In genomic region chr5:130015104-130015503, GRCm38 (mm10) we compare ENCODE assay signal across 22 mouse cellular contexts. TPM values are rescaled to one million over a fixed set of nuclear protein-coding genes. Genes with fewer than 3 reads are reported as not detected.
DNase-seq lines count a peak whose midpoint lies in the region; ATAC-seq and TF ChIP-seq lines count a peak whose summit lies in the region.
"Had no signal": no experiment of that assay in that cellular context is flagged by ENCODE, and none has a peak within 500 bp of the region (broad histone marks: within the 10 kb centered on the region; RNA-seq: fewer than 3 reads in every experiment).

No protein-coding gene starts in this region.

- no peak for DNase-seq in kidney, adult 2 months
- no peak for DNase-seq in kidney, adult 11 months
- DNase-seq in lung, embryonic 14.5 days, result no peak
- DNase-seq in lung, postnatal 0 days (ENCODE audit: low spot score), result no peak
- no peak for DNase-seq in MEL (ENCODE audit: low read depth, low spot score)
- no peak for DNase-seq in stomach, postnatal 0 days (ENCODE audit: low spot score)
- DNase-seq: adrenal gland, postnatal 36 days; B cell, adult 2 months; cerebellum, adult 11 months; cerebellum, adult 9-11 months; forebrain, postnatal 0 days; gastrocnemius, postnatal 36 days; heart, postnatal 36 days; layer of hippocampus, adult 9-11 months; thymus, postnatal 14 days had no signal

- TF ChIP-seq RAD21 in MEL (IDR thresholded peaks at IDR 0.05; ENCODE audit: low read depth, low read length), result no peak

- no peak for TF ChIP-seq POLR2A in kidney, adult 2 months (IDR thresholded peaks at IDR 0.05; ENCODE audit: low read depth, low read length)
- no peak for TF ChIP-seq POLR2A in MEL (IDR thresholded peaks at IDR 0.05; ENCODE audit: control insufficient read depth in 1 of 2, insufficient read depth in 1 of 2, low read depth in 1 of 2, low read length in 2 of 2, poor library complexity in 1 of 2)

- 97% methylated on average over 3 of the region's 3 CpGs for WGBS in kidney, adult 2 months
- WGBS in lung, embryonic 14.5 days, result 98% methylated on average over 3 of the region's 3 CpGs
- 98% methylated on average over 3 of the region's 3 CpGs for WGBS in lung, postnatal 0 days
- 99% methylated on average over 3 of the region's 3 CpGs for WGBS in stomach, postnatal 0 days
- 98% methylated on average over 3 of the region's 3 CpGs for WGBS in forebrain, embryonic 15.5 days

- H3K27ac ChIP-seq in kidney, adult 2 months (ENCODE audit: insufficient read depth, low read depth, low read length), result no peak overlapping the region
- no peak overlapping the region for H3K27ac ChIP-seq in lung, embryonic 14.5 days (ENCODE audit: low read depth)
- H3K27ac ChIP-seq in lung, postnatal 0 days (ENCODE audit: low read length), result no peak overlapping the region
- H3K27ac ChIP-seq in MEL (ENCODE audit: control insufficient read depth, low read depth, low read length), result no peak overlapping the region
- no peak overlapping the region for H3K27ac ChIP-seq in stomach, postnatal 0 days (replicated peaks)
- no peak overlapping the region for H3K27ac ChIP-seq in forebrain, embryonic 15.5 days (replicated peaks)
- H3K27ac ChIP-seq: embryonic facial prominence, embryonic 10.5 days; heart, embryonic 15.5 days; hindbrain, embryonic 14.5 days; lung, embryonic 15.5 days; macrophage had no signal

- H3K4me1 ChIP-seq in kidney, adult 2 months (ENCODE audit: control insufficient read depth, insufficient read depth, low read length), result no peaks in the 10 kb centered on the region
- no peaks in the 10 kb centered on the region for H3K4me1 ChIP-seq in lung, embryonic 14.5 days (ENCODE audit: insufficient read depth)
- no peaks in the 10 kb centered on the region for H3K4me1 ChIP-seq in lung, postnatal 0 days (ENCODE audit: insufficient read depth, low read depth, low read length)
- H3K4me1 ChIP-seq in MEL (ENCODE audit: control insufficient read depth in 1 of 2, insufficient read depth in 2 of 2, low read length in 2 of 2), result no peaks in the 10 kb centered on the region
- H3K4me1 ChIP-seq in stomach, postnatal 0 days (replicated peaks; ENCODE audit: control insufficient read depth, insufficient read depth), result no peaks in the 10 kb centered on the region
- H3K4me1 ChIP-seq in forebrain, embryonic 15.5 days, result no peaks in the 10 kb centered on the region
- H3K4me1 ChIP-seq: lung, embryonic 15.5 days had no signal

- peaks cover 5% of the 10 kb centered on the region; the same call in 1 of the 2 replicates for H3K9me3 ChIP-seq in lung, embryonic 14.5 days (ENCODE audit: low read depth, low read length)
- no peaks in the 10 kb centered on the region; the same call in 1 of the 2 replicates for H3K9me3 ChIP-seq in lung, postnatal 0 days (ENCODE audit: low read length)
- H3K9me3 ChIP-seq in MEL (replicated peaks; ENCODE audit: insufficient read depth, low read length), result no peaks in the 10 kb centered on the region
- no peaks in the 10 kb centered on the region for H3K9me3 ChIP-seq in stomach, postnatal 0 days (ENCODE audit: control insufficient read depth, low read length)
- H3K9me3 ChIP-seq in forebrain, embryonic 15.5 days, result no peaks in the 10 kb centered on the region
- H3K9me3 ChIP-seq: heart, embryonic 15.5 days had no signal

- TF ChIP-seq CTCF in kidney, adult 2 months (conservative IDR thresholded peaks at IDR 0.05; ENCODE audit: insufficient read depth, insufficient read length, low read depth, low read length), result peak; percentile 28; the same call in 1 of the 2 replicates
- TF ChIP-seq CTCF in lung, embryonic 14.5 days (IDR thresholded peaks at IDR 0.05; ENCODE audit: low read depth), result peak; percentile 5; the same call in 1 of the 2 replicates
- TF ChIP-seq CTCF in lung, postnatal 0 days (IDR thresholded peaks at IDR 0.05), result no peak
- TF ChIP-seq CTCF in MEL (IDR thresholded peaks at IDR 0.05 in 2 of 3, conservative IDR thresholded peaks at IDR 0.05 in 1 of 3; ENCODE audit: control insufficient read depth in 1 of 3, insufficient read depth in 1 of 3, low read depth in 2 of 3, low read length in 3 of 3, poor library complexity in 1 of 3, severe bottlenecking in 1 of 3), result peak; percentile 18 to 49 (median 42); a peak in 5 of 6 replicates
- TF ChIP-seq CTCF in stomach, postnatal 0 days (IDR thresholded peaks at IDR 0.05; ENCODE audit: low read depth), result peak; percentile 26; the same call in 1 of the 2 replicates

- H3K4me2 ChIP-seq in lung, embryonic 14.5 days, result no peak overlapping the region
- no peak overlapping the region for H3K4me2 ChIP-seq in lung, postnatal 0 days (replicated peaks; ENCODE audit: low read depth, low read length)
- H3K4me2 ChIP-seq in stomach, postnatal 0 days (replicated peaks; ENCODE audit: low read depth), result no peak overlapping the region
- no peak overlapping the region for H3K4me2 ChIP-seq in forebrain, embryonic 15.5 days (replicated peaks)
- H3K4me2 ChIP-seq: heart, embryonic 15.5 days; hindbrain, embryonic 14.5 days; lung, embryonic 15.5 days had no signal

- no peak overlapping the region for H3K4me3 ChIP-seq in kidney, adult 2 months (ENCODE audit: insufficient read depth, low read depth, low read length)
- no peak overlapping the region for H3K4me3 ChIP-seq in lung, embryonic 14.5 days (ENCODE audit: low read depth, low read length)
- H3K4me3 ChIP-seq in lung, postnatal 0 days (ENCODE audit: low read depth, low read length), result no peak overlapping the region
- no peak overlapping the region for H3K4me3 ChIP-seq in MEL (ENCODE audit: control insufficient read depth in 1 of 2, insufficient read depth in 1 of 2, low read depth in 2 of 2, low read length in 2 of 2)
- H3K4me3 ChIP-seq in stomach, postnatal 0 days (ENCODE audit: low read depth, low read length), result no peak overlapping the region
- no peak overlapping the region for H3K4me3 ChIP-seq in forebrain, embryonic 15.5 days
- H3K4me3 ChIP-seq: embryonic facial prominence, embryonic 10.5 days; heart, embryonic 15.5 days; lung, embryonic 15.5 days had no signal

- peaks cover 10% of the 10 kb centered on the region; the same call in 1 of the 2 replicates for H3K36me3 ChIP-seq in kidney, adult 2 months (ENCODE audit: control insufficient read depth, insufficient read depth, low read length)
- 0 out of 2 replicates have a peak, but pooled peaks cover 9% of the 10 kb centered on the region for H3K36me3 ChIP-seq in lung, embryonic 14.5 days (ENCODE audit: insufficient read depth)
- peaks cover 8% of the 10 kb centered on the region; the same call in 1 of the 2 replicates for H3K36me3 ChIP-seq in lung, postnatal 0 days (ENCODE audit: insufficient read depth, low read length)
- no peaks in the 10 kb centered on the region for H3K36me3 ChIP-seq in MEL (ENCODE audit: control insufficient read depth in 1 of 2, insufficient read depth in 2 of 2, low read length in 2 of 2)
- H3K36me3 ChIP-seq in stomach, postnatal 0 days (ENCODE audit: control insufficient read depth, insufficient read depth, low read length), result peaks cover 5% of the 10 kb centered on the region; the same call in 1 of the 2 replicates
- peaks cover 16% of the 10 kb centered on the region for H3K36me3 ChIP-seq in forebrain, embryonic 15.5 days

- no peak for TF ChIP-seq EP300 in lung, postnatal 0 days (IDR thresholded peaks at IDR 0.05)
- TF ChIP-seq EP300 in MEL (IDR thresholded peaks at IDR 0.05; ENCODE audit: low read depth in 1 of 2, low read length in 2 of 2), result no peak
- TF ChIP-seq EP300 in stomach, postnatal 0 days (optimal IDR thresholded peaks at IDR 0.05), result no peak

- no peak overlapping the region for H3K9ac ChIP-seq in lung, embryonic 14.5 days
- no peak overlapping the region for H3K9ac ChIP-seq in lung, postnatal 0 days (replicated peaks; ENCODE audit: low read depth)
- no peak overlapping the region for H3K9ac ChIP-seq in MEL (ENCODE audit: control insufficient read depth, low read depth, low read length, poor library complexity, severe bottlenecking)
- H3K9ac ChIP-seq in stomach, postnatal 0 days (ENCODE audit: low read length), result no peak overlapping the region
- no peak overlapping the region for H3K9ac ChIP-seq in forebrain, embryonic 15.5 days (replicated peaks)
- H3K9ac ChIP-seq: forebrain, postnatal 0 days; heart, embryonic 15.5 days; hindbrain, embryonic 14.5 days; lung, embryonic 15.5 days had no signal

- H3K27me3 ChIP-seq in kidney, adult 2 months (replicated peaks; ENCODE audit: control insufficient read depth, insufficient read depth, low read length), result no peaks in the 10 kb centered on the region
- no peaks in the 10 kb centered on the region for H3K27me3 ChIP-seq in lung, embryonic 14.5 days (ENCODE audit: insufficient read depth, low read length)
- no peaks in the 10 kb centered on the region for H3K27me3 ChIP-seq in lung, postnatal 0 days (replicated peaks; ENCODE audit: insufficient read depth, low read length)
- H3K27me3 ChIP-seq in MEL (ENCODE audit: control insufficient read depth in 1 of 2, insufficient read depth in 2 of 2, low read length in 2 of 2), result no peaks in the 10 kb centered on the region
- no peaks in the 10 kb centered on the region for H3K27me3 ChIP-seq in stomach, postnatal 0 days (ENCODE audit: control insufficient read depth, insufficient read depth, low read length)
- H3K27me3 ChIP-seq in forebrain, embryonic 15.5 days, result no peaks in the 10 kb centered on the region
- H3K27me3 ChIP-seq: CH12.LX; heart, embryonic 15.5 days; lung, embryonic 15.5 days had no signal

- ATAC-seq in lung, embryonic 14.5 days (ENCODE audit: insufficient read depth), result no peak
- ATAC-seq in lung, postnatal 0 days, result no peak
- no peak for ATAC-seq in stomach, postnatal 0 days (ENCODE audit: low FRiP score, low TSS enrichment)
- no peak for ATAC-seq in forebrain, embryonic 15.5 days (replicated peaks)
- ATAC-seq: forebrain, postnatal 0 days had no signal

- no peaks in the 10 kb centered on the region for H3K79me2 ChIP-seq in MEL (ENCODE audit: control insufficient read depth, insufficient read depth, low read length, poor library complexity)

RNA-seq across cellular contexts. Expression of gene Gusb, which starts 12.3 kb away (rescaled TPM):
- polyA plus RNA-seq in kidney, adult 2 months (2012; rRNA removed), result 26.0 and 26.5 TPM in 2 replicates
- 77.4 and 83.0 TPM in 2 replicates for polyA plus RNA-seq in lung, embryonic 14.5 days (2014; fragmentation: Nextera tagmentation; extraction: Ambion mirVana)
- polyA plus RNA-seq in lung, postnatal 0 days (2015; fragmentation: Nextera tagmentation; extraction: Ambion mirVana), result 49.0 and 50.0 TPM in 2 replicates
- total RNA-seq in MEL (2012; rRNA removed), result 37.8 and 44.4 TPM in 2 replicates
- polyA plus RNA-seq in MEL (2012; ENCODE audit: insufficient read depth in 1 of 2, insufficient read length in 2 of 2, low read depth in 1 of 2, low replicate concordance in 2 of 2, missing spikeins in 1 of 2), result 100 to 1,000 TPM in 1 of 2 experiments, 10 to 100 TPM in 1; 54.2 to 107 TPM
- 32.0 and 33.9 TPM in 2 replicates for polyA plus RNA-seq in stomach, postnatal 0 days (2015; fragmentation: Nextera tagmentation; extraction: Ambion mirVana)
- polyA plus RNA-seq in forebrain, embryonic 15.5 days (2015; fragmentation: Nextera tagmentation; extraction: Ambion mirVana), result 17.6 TPM in 2 replicates

RNA-seq across cellular contexts. Expression of gene Asl, which starts 13.9 kb away (rescaled TPM):
- 440 and 469 TPM in 2 replicates for polyA plus RNA-seq in kidney, adult 2 months (2012; rRNA removed)
- polyA plus RNA-seq in lung, embryonic 14.5 days (2014; fragmentation: Nextera tagmentation; extraction: Ambion mirVana), result 23.1 and 24.3 TPM in 2 replicates
- 27.3 and 29.7 TPM in 2 replicates for polyA plus RNA-seq in lung, postnatal 0 days (2015; fragmentation: Nextera tagmentation; extraction: Ambion mirVana)
- 15.8 and 17.3 TPM in 2 replicates for total RNA-seq in MEL (2012; rRNA removed)
- polyA plus RNA-seq in MEL (2012; ENCODE audit: insufficient read depth in 1 of 2, insufficient read length in 2 of 2, low read depth in 1 of 2, low replicate concordance in 2 of 2, missing spikeins in 1 of 2), result 10 to 100 TPM in 1 of 2 experiments, not detected in 1; 26.7 TPM
- polyA plus RNA-seq in stomach, postnatal 0 days (2015; fragmentation: Nextera tagmentation; extraction: Ambion mirVana), result 27.3 and 36.1 TPM in 2 replicates
- 23.1 and 29.5 TPM in 2 replicates for polyA plus RNA-seq in forebrain, embryonic 15.5 days (2015; fragmentation: Nextera tagmentation; extraction: Ambion mirVana)

RNA-seq across cellular contexts. Expression of gene Crcp, which starts 14.0 kb away (rescaled TPM):
- 14.4 and 19.3 TPM in 2 replicates for polyA plus RNA-seq in kidney, adult 2 months (2012; rRNA removed)
- 27.5 and 28.3 TPM in 2 replicates for polyA plus RNA-seq in lung, embryonic 14.5 days (2014; fragmentation: Nextera tagmentation; extraction: Ambion mirVana)
- 31.0 and 31.5 TPM in 2 replicates for polyA plus RNA-seq in lung, postnatal 0 days (2015; fragmentation: Nextera tagmentation; extraction: Ambion mirVana)
- total RNA-seq in MEL (2012; rRNA removed), result 60.9 and 69.6 TPM in 2 replicates
- 10 to 100 TPM in 1 of 2 experiments, not detected in 1; 56.2 TPM for polyA plus RNA-seq in MEL (2012; ENCODE audit: insufficient read depth in 1 of 2, insufficient read length in 2 of 2, low read depth in 1 of 2, low replicate concordance in 2 of 2, missing spikeins in 1 of 2)
- 26.0 and 26.4 TPM in 2 replicates for polyA plus RNA-seq in stomach, postnatal 0 days (2015; fragmentation: Nextera tagmentation; extraction: Ambion mirVana)
- polyA plus RNA-seq in forebrain, embryonic 15.5 days (2015; fragmentation: Nextera tagmentation; extraction: Ambion mirVana), result 72.9 and 82.8 TPM in 2 replicates

RNA-seq across cellular contexts. Expression of gene Tpst1, which starts 58.0 kb away (rescaled TPM):
- 8.0 and 8.7 TPM in 2 replicates for polyA plus RNA-seq in kidney, adult 2 months (2012; rRNA removed)
- polyA plus RNA-seq in lung, embryonic 14.5 days (2014; fragmentation: Nextera tagmentation; extraction: Ambion mirVana), result 76.1 and 77.3 TPM in 2 replicates
- polyA plus RNA-seq in lung, postnatal 0 days (2015; fragmentation: Nextera tagmentation; extraction: Ambion mirVana), result 31.5 and 36.9 TPM in 2 replicates
- 27.9 and 31.7 TPM in 2 replicates for total RNA-seq in MEL (2012; rRNA removed)
- 10 to 100 TPM in 1 of 2 experiments, not detected in 1; 32.3 TPM for polyA plus RNA-seq in MEL (2012; ENCODE audit: insufficient read depth in 1 of 2, insufficient read length in 2 of 2, low read depth in 1 of 2, low replicate concordance in 2 of 2, missing spikeins in 1 of 2)
- polyA plus RNA-seq in stomach, postnatal 0 days (2015; fragmentation: Nextera tagmentation; extraction: Ambion mirVana), result 44.5 and 47.3 TPM in 2 replicates
- 57.5 and 57.7 TPM in 2 replicates for polyA plus RNA-seq in forebrain, embryonic 15.5 days (2015; fragmentation: Nextera tagmentation; extraction: Ambion mirVana)
